Mouse (Mus musculus) olfactory bulb, adult 2 months (tissue): ENCODE measurements around the gene Palm. TPM values are rescaled to one million over a fixed set of nuclear protein-coding genes. Genes with fewer than 3 reads are reported as not detected.

ENCODE experiments used
- H3K27ac ChIP-seq: fragments of 200-500 bp; 2 replicates; pipeline ENCODE4 v1.5.1; 2012; ENCODE audit warnings: low read depth, low read length; ENCODE audit not compliant: insufficient read depth
- H3K4me1 ChIP-seq: fragments of 200-500 bp; 2 replicates; pipeline ENCODE4 v1.6.1; 2012; ENCODE audit warnings: low read length; ENCODE audit not compliant: control insufficient read depth, insufficient read depth
- H3K4me3 ChIP-seq: fragments of 200-500 bp; 2 replicates; pipeline ENCODE4 v1.5.1; 2012; ENCODE audit warnings: mild to moderate bottlenecking, low read depth, low read length, moderate library complexity; ENCODE audit not compliant: insufficient read depth
- CTCF ChIP-seq: fragments of 200-500 bp; IDR thresholded peaks from 2 replicates; pipeline ENCODE4 v1.5.1; 2012; ENCODE audit warnings: low read depth, mild to moderate bottlenecking, low read length, moderate library complexity; ENCODE audit not compliant: insufficient read depth
- POLR2A ChIP-seq: fragments of 200-500 bp; IDR thresholded peaks from 2 replicates; pipeline ENCODE4 v1.6.1; 2012; ENCODE audit warnings: mild to moderate bottlenecking, low read depth, low read length, moderate library complexity; ENCODE audit not compliant: insufficient read depth
- whole genome bisulfite sequencing: fragments of 180-500 bp; shearing (Covaris S2); methylation state at CpG from one replicate; pipeline ENCODE4 v1.1.7; 2018; 5-methylcytosine and 5-hydroxymethylcytosine counted together
- polyA plus RNA-seq: library from polyadenylated mRNA; stranded (reverse); fragments of >200 nt; gene quantifications from 2 replicates; pipeline ENCODE4 v1.2.4, GENCODE M21; 2012; ENCODE audit warnings: low replicate concordance; ENCODE audit not compliant: missing spikeins, insufficient read depth, insufficient read length

The Palm gene
- polyA plus RNA-seq, 1 experiment = not detected

- Histone ChIP-seq H3K27ac (no peak overlapping the region), H3K4me3 (no peak overlapping the region), H3K4me1 (peaks cover 21% of the 10 kb centered on the region)
- 68% methylated on average over 4 of the region's 4 CpGs for WGBS
- TF ChIP-seq POLR2A (no peak), CTCF (no peak)
Measured at GRCm38 (mm10) chr10:79769329-79769728, 24.0 kb upstream of the Palm start.

GRCm38 (mm10) chr10:79772320-79772719 lies 21.1 kb upstream of the Palm start:
- Histone ChIP-seq H3K4me1 (peaks cover 5% of the 10 kb centered on the region; the same call in 1 of the 2 replicates), H3K4me3 (no peak overlapping the region), H3K27ac (no peak overlapping the region)
- WGBS = 89% methylated on average over 3 of the region's 3 CpGs
- TF ChIP-seq CTCF (no peak), POLR2A (no peak)

GRCm38 (mm10) chr10:79773208-79773607 lies 20.2 kb upstream of the Palm start:
- WGBS = 94% methylated on average over 2 of the region's 2 CpGs
- no peak for TF ChIP-seq CTCF
- no peak for TF ChIP-seq POLR2A
- Histone ChIP-seq H3K4me3 (no peak overlapping the region), H3K27ac (no peak overlapping the region), H3K4me1 (peaks cover 7% of the 10 kb centered on the region)

GRCm38 (mm10) chr10:79774486-79775279 lies 18.7 kb upstream of the Palm start:
- H3K4me1 ChIP-seq = peaks cover 5% of the 10 kb centered on the region
- H3K27ac ChIP-seq = no peak overlapping the region
- TF ChIP-seq POLR2A = no peak
- TF ChIP-seq CTCF = no peak
- 55% methylated on average over 5 of the region's 5 CpGs for WGBS
- no peak overlapping the region for H3K4me3 ChIP-seq

- Histone ChIP-seq H3K4me1 (peaks cover 24% of the 10 kb centered on the region), H3K4me3 (no peak within 1 kb of the TSS), H3K27ac (no peak within 1 kb of the TSS)
- no peak for TF ChIP-seq CTCF
- WGBS = 10% methylated on average over 39 of the region's 39 CpGs
Measured at GRCm38 (mm10) chr10:79777103-79777531, 16.3 kb upstream of the Palm start, which contains the start of gene Fstl3. Gene Fstl3, plus strand, starts transcription at chr10:79777272.

DNA sequence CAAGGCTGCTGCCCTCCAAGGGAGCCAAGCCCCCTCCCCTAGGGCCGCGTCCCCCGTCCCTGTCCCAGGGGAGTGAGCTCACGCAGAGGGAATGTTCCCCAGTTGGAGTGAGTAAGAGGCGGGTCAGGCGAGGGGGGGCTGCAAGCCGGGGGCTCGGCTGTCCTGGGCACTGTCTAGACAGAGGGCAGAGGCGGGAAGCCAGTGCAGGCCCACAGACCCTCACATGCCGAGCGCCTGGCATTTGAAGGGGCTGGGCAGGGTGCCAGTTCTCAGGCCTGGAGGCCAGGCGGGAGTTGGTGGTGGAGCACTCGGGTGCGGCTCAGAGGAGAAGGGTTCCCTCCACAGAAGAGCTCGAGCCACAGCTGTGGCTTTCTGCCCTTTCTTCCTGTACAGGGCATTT lies 15.4 kb upstream of the Palm start:
- H3K27ac ChIP-seq = no peak overlapping the region
- 32% methylated on average over 15 of the region's 15 CpGs for WGBS
- TF ChIP-seq CTCF = no peak
- TF ChIP-seq POLR2A = no peak
- H3K4me3 ChIP-seq = no peak overlapping the region
- peaks cover 24% of the 10 kb centered on the region for H3K4me1 ChIP-seq

GRCm38 (mm10) chr10:79779193-79779592 lies 14.2 kb upstream of the Palm start:
- Histone ChIP-seq H3K4me1 (peaks cover 25% of the 10 kb centered on the region), H3K4me3 (no peak overlapping the region), H3K27ac (no peak overlapping the region)
- TF ChIP-seq POLR2A (no peak), CTCF (no peak)
- WGBS = 16% methylated on average over 2 of the region's 2 CpGs

- peak; percentile 95 for TF ChIP-seq CTCF
- no peak for TF ChIP-seq POLR2A
- WGBS = 1% methylated on average over 55 of the region's 55 CpGs
- Histone ChIP-seq H3K4me1 (peaks cover 28% of the 10 kb centered on the region), H3K27ac (no peak overlapping the region), H3K4me3 (peak overlapping the region; percentile 56)
Measured at GRCm38 (mm10) chr10:79779784-79780663, 13.3 kb upstream of the Palm start.

DNA sequence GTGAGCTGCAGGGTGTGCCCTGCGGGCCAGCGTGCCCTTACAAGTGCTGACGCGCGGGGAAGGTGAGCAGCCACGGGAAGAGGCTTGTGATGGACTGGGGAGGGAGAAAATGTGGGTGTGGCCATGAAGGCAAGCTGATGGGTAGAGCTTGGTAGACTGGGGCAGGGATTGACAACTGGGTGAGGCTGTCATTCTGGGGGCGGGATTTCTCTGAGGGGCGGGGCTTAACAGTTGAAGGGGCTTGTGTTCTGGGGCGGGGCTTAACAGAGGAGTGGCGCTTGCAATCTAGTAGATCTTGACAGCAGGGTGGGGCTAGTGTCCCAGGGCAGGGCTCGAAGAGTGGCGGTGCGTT lies 12.7 kb upstream of the Palm start:
- peak overlapping the region; percentile 56 for H3K4me3 ChIP-seq
- 1% methylated on average over 13 of the region's 13 CpGs for WGBS
- H3K27ac ChIP-seq = no peak overlapping the region
- peaks cover 28% of the 10 kb centered on the region for H3K4me1 ChIP-seq
- TF ChIP-seq CTCF = no peak
- TF ChIP-seq POLR2A = no peak
